Comparison of ENCODE assay signal across 9 mouse cellular contexts in the genomic region with DNA sequence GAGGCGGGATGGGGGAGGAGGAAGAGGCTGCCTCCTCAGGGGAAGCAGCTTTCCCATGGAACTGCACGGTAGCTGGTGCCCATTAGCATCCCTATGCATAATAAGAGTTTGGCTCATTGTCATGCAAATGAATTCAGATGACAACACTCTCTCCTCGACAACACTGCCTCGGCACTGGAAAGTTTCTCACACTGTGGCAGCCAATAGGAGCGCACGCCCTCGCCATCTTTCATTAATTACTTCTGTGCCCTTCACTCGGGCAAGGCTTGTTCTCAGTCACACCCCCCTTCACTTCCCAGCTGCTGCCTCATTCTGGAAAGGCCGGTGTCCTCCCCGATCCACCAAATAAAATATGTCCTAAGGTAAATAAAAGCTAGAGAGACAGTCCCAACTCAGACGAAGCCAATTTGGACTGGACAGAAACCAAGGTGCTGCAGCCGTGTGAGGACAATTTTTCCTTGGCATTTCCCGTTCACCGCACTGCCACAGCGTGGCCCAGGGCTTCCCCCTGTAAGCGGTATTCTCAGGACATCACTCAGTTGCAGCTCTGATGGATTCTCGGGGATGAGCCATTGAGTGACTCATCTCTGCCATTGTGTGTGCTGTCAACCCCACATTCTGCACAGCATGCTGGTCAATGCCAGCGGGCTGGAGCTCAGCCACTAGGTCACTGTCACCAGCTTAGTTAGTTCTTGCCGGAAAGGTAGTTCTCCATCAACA. TPM values are rescaled to one million over a fixed set of nuclear protein-coding genes. Genes with fewer than 3 reads are reported as not detected.
DNase-seq lines count a peak whose midpoint lies in the region; ATAC-seq and TF ChIP-seq lines count a peak whose summit lies in the region.
"Had no signal": no experiment of that assay in that cellular context is flagged by ENCODE, and none has a peak within 500 bp of the region (broad histone marks: within the 10 kb centered on the region; RNA-seq: fewer than 3 reads in every experiment).

No protein-coding gene starts in this region.

- peak overlapping the region; percentile 43 for H3K4me2 ChIP-seq in kidney, embryonic 14.5 days (replicated peaks; ENCODE audit: low read depth, low read length)
- peak overlapping the region; percentile 66 for H3K4me2 ChIP-seq in limb, embryonic 13.5 days (replicated peaks)

- peak overlapping the region; percentile 39 for H3K4me3 ChIP-seq in testis, adult 2 months (ENCODE audit: control insufficient read depth, low read depth, low read length)
- H3K4me3 ChIP-seq in forebrain, embryonic 10.5 days = peak overlapping the region; percentile 53
- peak overlapping the region; percentile 29 for H3K4me3 ChIP-seq in kidney, embryonic 14.5 days (ENCODE audit: low read length)
- H3K4me3 ChIP-seq in limb, embryonic 13.5 days = peak overlapping the region; percentile 33

- no peak for TF ChIP-seq POLR2A in testis, adult 2 months (IDR thresholded peaks at IDR 0.05; ENCODE audit: control insufficient read depth, low read depth, low read length)

- peaks cover 12% of the 10 kb centered on the region for H3K4me1 ChIP-seq in testis, adult 2 months (ENCODE audit: control insufficient read depth, insufficient read depth, low read length)
- peaks cover 67% of the 10 kb centered on the region for H3K4me1 ChIP-seq in forebrain, embryonic 10.5 days
- peaks cover 21% of the 10 kb centered on the region for H3K4me1 ChIP-seq in kidney, embryonic 14.5 days (ENCODE audit: control insufficient read depth, insufficient read depth, low read length)
- H3K4me1 ChIP-seq in limb, embryonic 13.5 days = peaks cover 29% of the 10 kb centered on the region

- no peak for TF ChIP-seq CTCF in testis, adult 2 months (IDR thresholded peaks at IDR 0.05; ENCODE audit: control insufficient read depth, insufficient read depth, insufficient replicate concordance, low read depth, low read length)

- no peaks in the 10 kb centered on the region for H3K36me3 ChIP-seq in testis, adult 2 months (ENCODE audit: control insufficient read depth, insufficient read depth, low read length)
- no peaks in the 10 kb centered on the region for H3K36me3 ChIP-seq in forebrain, embryonic 10.5 days (replicated peaks)
- H3K36me3 ChIP-seq in kidney, embryonic 14.5 days (ENCODE audit: control insufficient read depth, insufficient read depth, low read length) = no peaks in the 10 kb centered on the region
- H3K36me3 ChIP-seq in limb, embryonic 13.5 days = no peaks in the 10 kb centered on the region

- H3K9me3 ChIP-seq in forebrain, embryonic 10.5 days = no peaks in the 10 kb centered on the region
- no peaks in the 10 kb centered on the region for H3K9me3 ChIP-seq in kidney, embryonic 14.5 days (ENCODE audit: control insufficient read depth, low read length)
- H3K9me3 ChIP-seq in limb, embryonic 13.5 days = no peaks in the 10 kb centered on the region; the same call in 1 of the 2 replicates

- ATAC-seq in kidney, embryonic 14.5 days (ENCODE audit: low FRiP score, low TSS enrichment) = peak; percentile 76
- ATAC-seq in limb, embryonic 13.5 days (ENCODE audit: low FRiP score, low read depth) = no peak
- ATAC-seq in megakaryocyte, adult 5-6 weeks (ENCODE audit: poor library complexity, severe bottlenecking) = no peak

- H3K27ac ChIP-seq in testis, adult 2 months (ENCODE audit: control insufficient read depth, insufficient read depth, low read depth, low read length) = no peak overlapping the region
- H3K27ac ChIP-seq in forebrain, embryonic 10.5 days = peak overlapping the region; percentile 87
- H3K27ac ChIP-seq in kidney, embryonic 14.5 days (ENCODE audit: low read depth, low read length) = no peak overlapping the region
- H3K27ac ChIP-seq in limb, embryonic 13.5 days = no peak overlapping the region

- 5% methylated on average over 19 of the region's 19 CpGs for WGBS in forebrain, embryonic 10.5 days
- 4% methylated on average over 19 of the region's 19 CpGs for WGBS in kidney, embryonic 14.5 days
- 7% methylated on average over 19 of the region's 19 CpGs for WGBS in limb, embryonic 13.5 days

- no peaks in the 10 kb centered on the region for H3K27me3 ChIP-seq in testis, adult 2 months (ENCODE audit: control insufficient read depth, insufficient read depth, low read length)
- H3K27me3 ChIP-seq in forebrain, embryonic 10.5 days (ENCODE audit: poor library complexity, severe bottlenecking) = peaks cover 30% of the 10 kb centered on the region
- peaks cover 3% of the 10 kb centered on the region; the same call in 1 of the 2 replicates for H3K27me3 ChIP-seq in kidney, embryonic 14.5 days (ENCODE audit: control insufficient read depth, insufficient read depth, low read length)
- H3K27me3 ChIP-seq in limb, embryonic 13.5 days = peaks cover 18% of the 10 kb centered on the region

- no peak overlapping the region for H3K9ac ChIP-seq in kidney, embryonic 14.5 days (ENCODE audit: low read depth, low read length)
- peak overlapping the region; percentile 19 for H3K9ac ChIP-seq in limb, embryonic 13.5 days

- no peak for DNase-seq in testis, postnatal 10 days (ENCODE audit: low spot score)
- DNase-seq in forebrain, embryonic 10.5 days (ENCODE audit: extremely low spot score, low spot score) = peak; percentile 80
- DNase-seq in right cerebral cortex, postnatal 10 days (ENCODE audit: low spot score in 2 of 2) = peak; percentile 77 to 89
- no peak for DNase-seq in urinary bladder, postnatal 10 days (ENCODE audit: low spot score)

RNA-seq across cellular contexts. Expression of gene Sox9, which starts 29.3 kb away (rescaled TPM):
- 5.5 and 6.6 TPM in 2 replicates for polyA plus RNA-seq in testis, adult 2 months (2012; rRNA removed)
- polyA plus RNA-seq in forebrain, embryonic 10.5 days (2016; fragmentation: Nextera tagmentation; extraction: Ambion mirVana) = 98.1 and 108 TPM in 2 replicates
- polyA plus RNA-seq in kidney, embryonic 14.5 days (2014; fragmentation: Nextera tagmentation; extraction: Ambion mirVana) = 39.3 and 42.4 TPM in 2 replicates
- polyA plus RNA-seq in limb, embryonic 13.5 days (2015; fragmentation: Nextera tagmentation; extraction: Ambion mirVana) = 209 and 226 TPM in 2 replicates
- not detected in 2 replicates for total RNA-seq in megakaryocyte, adult 5-6 weeks (2015)
- not detected in 2 replicates for total RNA-seq in megakaryocyte, adult 5-6 weeks (2017)
- total RNA-seq: neutrophil, adult 5-6 weeks had no signal

Comparison
In these comparisons a context has a peak if more than half of its experiments do, and no peak if none do; other contexts are left out.
1. DNase-seq: peak in forebrain, embryonic 10.5 days (single experiment) and right cerebral cortex, postnatal 10 days (2 of 2); none in testis, postnatal 10 days (single experiment) and urinary bladder, postnatal 10 days (single experiment).
2. Peak in every context shown above with its lines, with median percentiles within 50 percentile points of each other: H3K4me3 ChIP-seq.